Mouse (Mus musculus): ENCODE results near the gene Ogfrl1. TPM values are rescaled to one million over a fixed set of nuclear protein-coding genes. Genes with fewer than 3 reads are reported as not detected.
A peak's percentile ranks its signal among the peaks of the same experiment; 100 is the strongest.

The Ogfrl1 gene
- total RNA-seq, 2 experiments from 2014 or later, result 23.0 to 25.8 TPM

GRCm38 (mm10) chr1:23352895-23353294 lies 44.7 kb downstream of the Ogfrl1 start:
- DNase-seq, result no peak
- intact Hi-C loops (cut with DNase I), result no loop called here

- intact Hi-C loops (cut with DNase I), result no loop called here
- DNase-seq, result peak; percentile 68
These were observed 45.8 kb downstream of the Ogfrl1 start for GRCm38 (mm10) chr1:23351756-23352155.

- intact Hi-C loops (cut with DNase I), result no loop called here
- DNase-seq, result no peak
These were observed 51.9 kb downstream of the Ogfrl1 start for GRCm38 (mm10) chr1:23345633-23346032.

- DNase-seq, result no peak
- intact Hi-C loops (cut with DNase I), result no loop called here
These were observed 54.7 kb downstream of the Ogfrl1 start for GRCm38 (mm10) chr1:23342864-23343263.

GRCm38 (mm10) chr1:23342224-23342623 lies 55.3 kb downstream of the Ogfrl1 start:
- DNase-seq, result no peak
- intact Hi-C loops (cut with DNase I), result no loop called here

- intact Hi-C loops (cut with DNase I), result no loop called here
These were observed 61.7 kb downstream of the Ogfrl1 start for GRCm38 (mm10) chr1:23335726-23336363.

GRCm38 (mm10) chr1:23335050-23335449 lies 62.5 kb downstream of the Ogfrl1 start:
- DNase-seq, result no peak
- intact Hi-C loops (cut with DNase I), result no loop called here

More at GRCm38 (mm10) chr1:23335726-23336363, 61.7 kb downstream of the Ogfrl1 start:
- DNase-seq, result no peak

- intact Hi-C loops (cut with DNase I), result no loop called here
- no peak for DNase-seq
These were observed 65.4 kb downstream of the Ogfrl1 start for GRCm38 (mm10) chr1:23332192-23332591.

GRCm38 (mm10) chr1:23325160-23325559 lies 72.4 kb downstream of the Ogfrl1 start:
- DNase-seq, result no peak
- intact Hi-C loops (cut with DNase I), result loop anchor here (10.0 kb wide), 1 partner anchor 440 kb away; the partner anchor contains the start of gene B3gat2

- intact Hi-C loops (cut with DNase I), result loop anchor here (5.0 to 10.0 kb wide), 2 partner anchors 173 to 441 kb away; partner anchors contain the start of gene B3gat2
- no peak for DNase-seq
These were observed 73.3 kb downstream of the Ogfrl1 start for GRCm38 (mm10) chr1:23324226-23324625.

GRCm38 (mm10) chr1:23323286-23323685 lies 74.3 kb downstream of the Ogfrl1 start:
- DNase-seq, result no peak
- intact Hi-C loops (cut with DNase I), result loop anchor here (5.0 to 10.0 kb wide), 2 partner anchors 174 to 442 kb away; partner anchors contain the start of gene B3gat2

- DNase-seq, result no peak
- intact Hi-C loops (cut with DNase I), result loop anchor here (5.0 to 10.0 kb wide), 2 partner anchors 175 to 443 kb away; partner anchors contain the start of gene B3gat2
These were observed 75.4 kb downstream of the Ogfrl1 start for GRCm38 (mm10) chr1:23322208-23322607.

- intact Hi-C loops (cut with DNase I), result loop anchor here (5.0 to 10.0 kb wide), 2 partner anchors 176 to 443 kb away; partner anchors contain the start of gene B3gat2
- peak; percentile 45 for DNase-seq
These were observed 76.2 kb downstream of the Ogfrl1 start for GRCm38 (mm10) chr1:23321331-23321851.

- DNase-seq, result peak; percentile 38
- intact Hi-C loops (cut with DNase I), result loop anchor here (5.0 to 10.0 kb wide), 2 partner anchors 177 to 444 kb away; partner anchors contain the start of gene B3gat2
These were observed 76.9 kb downstream of the Ogfrl1 start for GRCm38 (mm10) chr1:23320591-23321195.

All from left cerebral cortex, postnatal 4 days (tissue).